Mouse (Mus musculus) MEL (cell line): ENCODE data around the gene Sez6l. TPM values are rescaled to one million over a fixed set of nuclear protein-coding genes. Genes with fewer than 3 reads are reported as not detected.

Source experiments
- DNase-seq: peaks from one replicate; pipeline ENCODE4 v3.0.0; 2011; ENCODE audit warnings: low read depth, low spot score
- H3K27ac ChIP-seq: 2 replicates; pipeline ENCODE4 v1.5.1; 2012; ENCODE audit warnings: low read depth, mild to moderate bottlenecking, control low read depth, low read length, moderate library complexity; ENCODE audit not compliant: control insufficient read depth
- H3K27me3 ChIP-seq, 2 experiments: fragments of 150-350 bp in 1 of 2; sonication (generic) in 1 of 2; 2 replicates each; pipeline ENCODE4 v1.6.1; 2012; ENCODE audit warnings: low read length in 2 of 2, mild to moderate bottlenecking in 2 of 2, improper control_type of control experiment in 1 of 2, moderate library complexity in 1 of 2; ENCODE audit not compliant: insufficient read depth in 2 of 2, control insufficient read depth in 1 of 2
- H3K36me3 ChIP-seq, 2 experiments: 2 replicates each; pipeline ENCODE4 v1.6.1; 2012 to 2014; ENCODE audit warnings: low read length in 2 of 2, improper control_type of control experiment in 1 of 2, inconsistent platforms in 1 of 2, mild to moderate bottlenecking in 1 of 2; ENCODE audit not compliant: insufficient read depth in 2 of 2, control insufficient read depth in 1 of 2
- H3K4me1 ChIP-seq, 2 experiments: fragments of 150-350 bp in 1 of 2; sonication (generic) in 1 of 2; 2 replicates each; pipeline ENCODE4 v1.6.1; 2012; ENCODE audit warnings: low read length in 2 of 2, improper control_type of control experiment in 1 of 2, mild to moderate bottlenecking in 1 of 2; ENCODE audit not compliant: insufficient read depth in 2 of 2, control insufficient read depth in 1 of 2
- H3K4me3 ChIP-seq, 2 experiments: fragments of 150-350 bp in 1 of 2; sonication (generic) in 1 of 2; 2 replicates each; pipeline ENCODE4 v1.5.1; 2012; ENCODE audit warnings: low read depth in 2 of 2, low read length in 2 of 2, mild to moderate bottlenecking in 2 of 2, moderate library complexity in 2 of 2, control low read depth in 1 of 2, improper control_type of control experiment in 1 of 2; ENCODE audit not compliant: control insufficient read depth in 1 of 2, insufficient read depth in 1 of 2
- H3K79me2 ChIP-seq: 2 replicates; pipeline ENCODE4 v1.6.1; 2012; ENCODE audit warnings: mild to moderate bottlenecking, low read length, moderate library complexity; ENCODE audit not compliant: control insufficient read depth, poor library complexity, insufficient read depth
- H3K9ac ChIP-seq: 2 replicates; pipeline ENCODE4 v1.6.1; 2012; ENCODE audit warnings: low read depth, mild to moderate bottlenecking, control low read depth, low read length, moderate library complexity; ENCODE audit not compliant: control insufficient read depth, poor library complexity, severe bottlenecking
- H3K9me3 ChIP-seq: fragments of 150-350 bp; sonication (generic); replicated peaks from 2 replicates; pipeline ENCODE4 v1.6.1; 2012; ENCODE audit warnings: mild to moderate bottlenecking, low read length, improper control_type of control experiment, moderate library complexity; ENCODE audit not compliant: insufficient read depth
- BHLHE40 ChIP-seq: IDR thresholded peaks from 2 replicates; pipeline ENCODE4 v1.6.1; 2012; ENCODE audit warnings: low read depth, mild to moderate bottlenecking, inconsistent platforms, low read length, improper control_type of control experiment, borderline replicate concordance
- E2F4 ChIP-seq: IDR thresholded peaks from 2 replicates; pipeline ENCODE4 v1.6.1; 2011; ENCODE audit warnings: low read depth, low read length, improper control_type of control experiment, borderline replicate concordance
- ELF1 ChIP-seq: IDR thresholded peaks from 2 replicates; pipeline ENCODE4 v1.6.1; 2014; ENCODE audit warnings: low read depth, mild to moderate bottlenecking, inconsistent platforms, low read length, improper control_type of control experiment, moderate library complexity
- ETS1 ChIP-seq: IDR thresholded peaks from 2 replicates; pipeline ENCODE4 v1.6.1; 2012; ENCODE audit warnings: low read depth, mild to moderate bottlenecking, inconsistent platforms, low read length, improper control_type of control experiment, moderate library complexity
- MAFK ChIP-seq: IDR thresholded peaks from 2 replicates; pipeline ENCODE4 v1.6.1; 2011; ENCODE audit warnings: low read depth, mild to moderate bottlenecking, low read length, improper control_type of control experiment, borderline replicate concordance
- MEF2A ChIP-seq: IDR thresholded peaks from 2 replicates; pipeline ENCODE4 v1.6.1; 2014; ENCODE audit warnings: low read depth, mild to moderate bottlenecking, inconsistent platforms, low read length, improper control_type of control experiment; ENCODE audit not compliant: poor library complexity, insufficient replicate concordance, severe bottlenecking; ENCODE audit errors: extremely low read depth
- MYC ChIP-seq: IDR thresholded peaks from 2 replicates; pipeline ENCODE4 v1.6.1; 2011; ENCODE audit warnings: low read depth, mild to moderate bottlenecking, low read length, improper control_type of control experiment, moderate library complexity
- NRF1 ChIP-seq: IDR thresholded peaks from 2 replicates; pipeline ENCODE4 v1.6.1; 2014; ENCODE audit warnings: low read depth, mild to moderate bottlenecking, inconsistent platforms, low read length, improper control_type of control experiment, moderate library complexity; ENCODE audit not compliant: poor library complexity, insufficient read depth, severe bottlenecking
- POLR2A ChIP-seq, 2 experiments: IDR thresholded peaks; 2 replicates each; pipeline ENCODE4 v1.6.1; 2011 to 2012; ENCODE audit warnings: low read length in 2 of 2, mild to moderate bottlenecking in 2 of 2, control low read depth in 1 of 2, improper control_type of control experiment in 1 of 2, low read depth in 1 of 2, moderate library complexity in 1 of 2; ENCODE audit not compliant: control insufficient read depth in 1 of 2, insufficient read depth in 1 of 2, poor library complexity in 1 of 2
- RCOR1 ChIP-seq: IDR thresholded peaks from 2 replicates; pipeline ENCODE4 v1.6.1; 2012; ENCODE audit warnings: low read depth, mild to moderate bottlenecking, inconsistent platforms, low read length, improper control_type of control experiment
- ZKSCAN1 ChIP-seq: IDR thresholded peaks from 2 replicates; pipeline ENCODE4 v1.6.1; 2012; ENCODE audit warnings: low read depth, mild to moderate bottlenecking, inconsistent platforms, low read length, improper control_type of control experiment, moderate library complexity
- ZNF384 ChIP-seq: IDR thresholded peaks from 2 replicates; pipeline ENCODE4 v1.6.1; 2012; ENCODE audit warnings: low read depth, mild to moderate bottlenecking, inconsistent platforms, low read length, improper control_type of control experiment
- polyA plus RNA-seq, 2 experiments: library from polyadenylated mRNA; stranded (reverse) in 1 of 2; unstranded in 1 of 2; fragments of >175 nt in 1 of 2; fragments of >200 nt in 1 of 2; gene quantifications; 2 replicates each; pipeline versions ENCODE4 v1.2.1 to v1.2.4; 2012; ENCODE audit warnings: low replicate concordance in 2 of 2, low read depth in 1 of 2; ENCODE audit not compliant: insufficient read length in 2 of 2, insufficient read depth in 1 of 2, missing spikeins in 1 of 2
- total RNA-seq: library from RNA; depleted of rRNA; stranded (reverse); fragments of 300-350 nt; gene quantifications from 2 replicates; pipeline ENCODE4 v1.2.3, GENCODE M21; 2012

Gene Sez6l
- total and polyA plus RNA-seq, 3 experiments = not detected

DNA sequence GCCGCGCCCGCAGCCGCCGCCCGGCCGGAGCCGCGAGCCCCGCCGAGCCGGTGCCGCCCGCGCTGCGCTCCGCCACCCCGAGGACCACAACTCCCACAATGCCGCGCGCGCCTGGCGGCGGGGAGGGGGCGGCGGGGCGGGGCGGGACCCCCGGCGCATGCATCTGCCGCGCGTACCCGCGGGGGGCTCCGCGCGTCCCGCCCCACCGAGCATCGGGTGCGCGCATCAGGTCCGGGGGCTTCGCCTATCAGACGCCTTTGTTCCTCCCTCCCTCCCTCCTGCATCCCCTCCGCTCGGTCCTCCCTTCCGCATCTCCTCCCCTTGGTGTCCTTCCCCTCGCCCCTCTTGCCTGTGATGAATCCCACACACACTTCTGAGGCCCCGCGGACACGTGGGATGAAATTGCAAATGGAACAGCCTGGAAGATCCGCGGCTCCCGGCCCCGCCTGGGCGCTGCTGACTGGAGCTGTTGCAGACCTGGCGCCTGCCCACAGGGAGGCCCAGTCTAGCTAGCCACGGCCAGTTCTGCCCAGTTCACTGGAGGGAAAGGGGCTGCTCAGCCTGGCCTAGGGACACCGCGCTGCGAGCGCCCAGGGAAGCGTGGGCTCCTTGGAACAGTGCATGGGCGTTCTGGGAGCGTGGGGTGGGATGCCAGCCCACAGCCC lies 182.1 kb downstream of the Sez6l start, which contains the start of gene Asphd2:
Asphd2 (minus strand) TSS at position 88 of the 665 bp plus-strand sequence.
- Histone ChIP-seq H3K4me3 (no peak within 1 kb of the TSS), H3K9ac (no peak within 1 kb of the TSS), H3K36me3 (no peaks in the 10 kb centered on the region), H3K79me2 (no peaks in the 10 kb centered on the region), H3K4me1 (no peaks in the 10 kb centered on the region), H3K27me3 (no peaks in the 10 kb centered on the region), H3K27ac (no peak within 1 kb of the TSS), H3K9me3 (no peaks in the 10 kb centered on the region)
- no peak for DNase-seq
- no peak for TF ChIP-seq ELF1

DNA sequence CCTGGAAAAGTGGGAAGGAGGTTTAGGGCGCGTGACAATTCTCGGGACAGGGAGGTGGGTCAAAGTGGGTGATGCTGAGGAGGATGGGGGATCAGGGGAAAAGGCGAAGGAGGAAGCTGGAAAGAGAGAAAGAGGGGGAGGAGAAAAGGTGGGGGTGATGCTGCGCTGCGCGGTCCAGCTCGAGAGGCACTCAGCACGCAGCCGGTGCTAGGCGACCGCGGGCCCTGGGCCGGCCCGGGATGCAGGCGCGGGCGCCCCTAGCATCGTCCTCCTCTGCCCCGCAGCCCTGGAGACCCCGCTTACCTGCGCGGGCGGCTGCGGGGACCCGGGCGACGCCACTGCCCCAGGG lies 182.6 kb downstream of the Sez6l start:
- Histone ChIP-seq H3K27ac (no peak overlapping the region), H3K27me3 (no peaks in the 10 kb centered on the region), H3K9me3 (no peaks in the 10 kb centered on the region), H3K79me2 (no peaks in the 10 kb centered on the region), H3K36me3 (no peaks in the 10 kb centered on the region), H3K4me3 (no peak overlapping the region), H3K9ac (no peak overlapping the region), H3K4me1 (no peaks in the 10 kb centered on the region)
- no peak for DNase-seq
- TF ChIP-seq BHLHE40 = no peak

DNA sequence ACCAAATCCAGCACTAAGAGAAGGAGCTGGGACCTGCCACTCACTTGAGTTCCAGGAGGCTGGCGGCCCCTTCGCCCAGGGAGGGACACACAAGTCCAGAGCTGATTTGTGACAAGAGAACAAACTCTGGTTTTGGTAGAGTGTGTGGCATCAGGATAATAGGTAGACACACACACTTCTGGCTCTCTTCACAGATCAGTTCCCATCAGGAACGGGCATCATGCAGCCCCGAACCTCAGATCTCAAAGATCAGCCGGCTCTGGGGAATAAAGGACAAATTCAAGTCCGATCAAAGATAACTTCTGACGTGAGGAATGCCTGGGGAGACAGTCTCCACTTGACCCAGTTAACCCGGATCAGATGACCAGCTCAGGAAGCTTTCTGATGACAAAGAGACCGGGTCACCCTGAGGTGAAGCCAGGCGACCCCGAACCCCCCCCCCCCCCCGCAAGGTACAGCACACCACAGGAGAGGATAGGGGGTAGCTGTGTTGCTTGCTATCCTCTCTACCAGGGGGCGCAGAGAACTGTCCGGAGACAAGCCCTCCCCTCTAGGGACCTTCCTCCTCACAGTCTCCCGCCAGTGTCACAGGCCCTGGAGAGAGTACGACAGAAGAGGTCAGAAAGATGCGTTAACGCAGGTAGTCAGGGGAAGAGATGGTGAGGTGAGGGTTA lies 183.1 kb downstream of the Sez6l start:
- no peak overlapping the region for H3K9ac ChIP-seq
- H3K4me3 ChIP-seq = no peak overlapping the region
- H3K27ac ChIP-seq = no peak overlapping the region
- H3K9me3 ChIP-seq = no peaks in the 10 kb centered on the region
- TF ChIP-seq MYC = no peak
- TF ChIP-seq, all 39 proteins: peak for 0
- Histone ChIP-seq H3K4me1 (no peaks in the 10 kb centered on the region), H3K27me3 (no peaks in the 10 kb centered on the region), H3K79me2 (no peaks in the 10 kb centered on the region), H3K36me3 (no peaks in the 10 kb centered on the region)
- no peak for DNase-seq

DNA sequence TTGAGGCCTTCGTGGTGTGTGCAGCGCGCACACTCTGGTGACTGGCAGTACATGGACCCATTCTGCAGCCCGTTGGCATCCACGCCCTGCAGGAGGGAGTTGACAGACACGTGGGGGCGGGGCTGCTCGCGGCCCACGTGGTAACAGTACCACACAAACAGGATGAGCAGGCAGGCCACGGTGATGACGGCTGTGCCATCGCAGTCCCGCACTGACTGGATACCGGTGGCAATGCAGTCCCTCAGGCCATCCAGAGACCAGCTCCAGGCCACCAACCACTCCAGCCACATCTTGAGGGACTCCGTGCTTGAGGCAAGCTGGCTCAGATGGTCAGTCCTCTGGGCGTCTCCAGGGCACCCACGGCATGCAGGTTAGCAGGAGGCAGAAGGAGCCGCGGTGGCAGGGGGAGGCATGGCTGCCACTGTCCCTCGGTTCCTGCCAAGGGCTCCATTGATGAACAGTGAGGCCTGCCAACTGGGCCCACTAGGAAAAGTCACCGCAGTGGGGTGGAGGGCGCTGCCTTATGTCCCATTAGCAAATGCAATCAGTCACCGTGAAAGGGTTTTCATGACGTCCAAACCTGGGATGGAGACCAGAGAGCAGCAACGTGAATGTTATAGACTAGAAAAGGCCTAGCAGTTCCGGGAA lies 185.2 kb downstream of the Sez6l start:
- Histone ChIP-seq H3K9ac (no peak overlapping the region), H3K4me1 (no peaks in the 10 kb centered on the region), H3K9me3 (no peaks in the 10 kb centered on the region), H3K27ac (no peak overlapping the region), H3K79me2 (no peaks in the 10 kb centered on the region), H3K36me3 (no peaks in the 10 kb centered on the region), H3K4me3 (no peak overlapping the region), H3K27me3 (no peaks in the 10 kb centered on the region)
- TF ChIP-seq POLR2A (IDR thresholded peaks at IDR 0.05; ENCODE audit: control insufficient read depth in 1 of 2, insufficient read depth in 1 of 2, low read depth in 1 of 2, low read length in 2 of 2, poor library complexity in 1 of 2) (no peak), ZNF384 (no peak), ETS1 (no peak), MAFK (no peak), E2F4 (no peak), ZKSCAN1 (no peak), MEF2A (no peak), NRF1 (no peak), RCOR1 (no peak)
- no peak for DNase-seq
